Mouse (Mus musculus) left cerebral cortex, adult 11 months (tissue): ENCODE measurements around the gene Rhou.
A peak's percentile ranks its signal among the peaks of the same experiment; 100 is the strongest.
"Not testable (repeated sequence)": the region's sequence is repeated elsewhere in the genome, so short reads cannot be mapped to it uniquely, and the experiment has no call there.

ENCODE experiments used
- DNase-seq: peaks from one replicate; pipeline ENCODE4 v3.0.0; 2022; ENCODE audit warnings: low spot score

The Rhou gene

DNA sequence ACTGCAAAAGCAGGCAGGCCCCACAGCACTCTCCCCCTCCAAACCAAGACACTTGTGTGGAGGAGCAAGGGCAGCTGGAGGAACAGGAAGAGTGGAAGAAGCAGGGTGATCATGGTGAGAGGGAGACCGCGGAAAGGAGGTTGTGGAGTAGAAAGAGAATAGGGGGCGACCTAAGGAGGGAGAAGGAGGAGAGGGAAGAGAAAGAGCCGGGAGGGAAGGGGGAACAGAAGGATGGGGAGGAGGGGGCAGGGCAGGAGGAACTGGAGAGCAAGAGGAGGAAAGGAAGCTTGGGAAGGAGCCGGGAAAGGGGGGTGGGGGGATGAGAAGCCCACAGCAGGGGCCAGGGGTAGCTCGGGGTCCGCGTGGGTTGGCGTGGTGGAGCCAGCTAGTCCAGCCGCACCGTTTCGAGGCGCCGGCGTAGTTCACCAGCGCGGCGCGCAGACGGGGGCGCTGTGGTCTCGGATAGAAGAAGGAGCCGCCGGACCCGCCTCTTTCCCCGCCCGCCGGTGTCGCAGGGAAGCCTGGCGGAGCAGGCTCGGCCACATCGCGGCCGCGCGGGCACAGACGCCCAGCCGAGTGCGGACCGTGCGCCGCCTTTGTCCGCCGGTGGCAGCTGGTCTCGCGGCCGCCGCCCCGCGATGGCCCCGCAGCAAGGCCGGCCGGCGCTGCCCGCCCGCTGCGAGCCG is at the start of gene Rhou:
TSS of gene Rhou (plus strand) at position 622 of the 686 bp plus-strand sequence.
- DNase-seq = peak; percentile 82

DNA sequence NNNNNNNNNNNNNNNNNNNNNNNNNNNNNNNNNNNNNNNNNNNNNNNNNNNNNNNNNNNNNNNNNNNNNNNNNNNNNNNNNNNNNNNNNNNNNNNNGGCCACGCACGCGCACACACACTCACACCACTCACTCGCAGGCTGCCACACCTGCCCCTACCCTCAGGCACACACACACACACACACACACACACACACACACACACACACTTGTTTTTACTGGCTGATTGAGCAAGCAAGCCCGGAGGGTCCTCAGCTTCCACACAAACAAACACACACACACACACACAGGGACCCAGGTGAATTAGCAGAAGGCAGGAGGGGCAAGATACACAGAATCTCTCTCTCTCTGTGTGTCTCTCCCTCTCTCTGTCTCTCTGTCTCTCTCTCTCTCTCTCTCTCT is 41.1 kb upstream of the Rhou start:
- not testable (repeated sequence) for DNase-seq

DNA sequence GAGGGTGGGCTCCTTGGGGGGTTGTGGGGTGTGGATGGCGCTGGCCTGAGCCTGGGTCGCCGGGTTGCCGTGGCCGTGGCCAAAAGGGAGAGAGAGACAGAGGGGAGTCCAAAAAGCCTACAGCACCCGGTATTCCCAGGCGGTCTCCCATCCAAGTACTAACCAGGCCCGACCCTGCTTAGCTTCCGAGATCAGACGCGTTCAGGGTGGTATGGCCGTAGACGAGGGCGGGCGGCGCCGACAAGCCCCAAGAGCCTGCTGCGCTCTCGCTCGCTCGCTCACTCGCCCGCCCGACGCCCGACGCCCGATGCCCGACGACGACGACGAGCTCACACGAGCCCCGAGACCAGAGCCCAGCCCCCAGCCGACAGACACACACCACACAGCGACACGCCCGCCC is 30.2 kb upstream of the Rhou start:
- not testable (repeated sequence) for DNase-seq

DNA sequence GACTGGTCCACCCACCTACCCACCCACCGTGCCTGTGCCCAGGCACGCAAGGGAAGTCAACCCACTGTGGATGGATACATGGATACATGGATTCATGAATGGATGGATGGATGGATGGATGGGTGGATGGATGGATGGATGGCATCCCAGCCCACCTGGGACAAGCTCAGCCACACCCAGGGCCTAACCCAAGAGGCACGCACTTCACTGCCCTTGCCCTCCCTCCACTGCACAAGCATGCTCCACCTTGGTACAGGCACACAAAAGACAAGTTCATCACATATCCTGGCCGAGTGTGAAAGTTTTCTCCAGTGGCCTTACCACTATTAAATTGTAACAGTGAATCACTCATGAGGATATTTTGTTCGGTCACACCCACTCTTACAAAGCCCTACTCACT is 29.5 kb upstream of the Rhou start:
- no peak for DNase-seq

DNA sequence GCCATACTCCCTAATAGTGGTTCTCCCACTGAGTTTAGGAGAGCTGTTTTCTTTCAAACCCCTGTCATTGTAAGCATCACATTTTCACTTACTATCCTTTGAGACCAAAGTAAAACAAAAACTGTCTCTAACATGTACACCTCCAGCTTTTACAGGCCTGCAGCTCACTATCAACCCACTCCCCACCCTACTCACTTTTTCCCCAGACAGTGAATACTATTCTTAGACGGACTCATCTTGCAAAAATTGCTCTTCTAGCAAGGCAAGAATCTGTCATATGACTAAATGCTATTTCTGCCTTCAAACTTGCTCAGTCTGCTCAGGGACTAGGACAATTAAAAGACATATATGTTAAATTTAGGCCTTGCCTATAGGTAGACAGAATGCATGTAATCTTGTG is 29.0 kb upstream of the Rhou start:
- peak; percentile 32 for DNase-seq

DNA sequence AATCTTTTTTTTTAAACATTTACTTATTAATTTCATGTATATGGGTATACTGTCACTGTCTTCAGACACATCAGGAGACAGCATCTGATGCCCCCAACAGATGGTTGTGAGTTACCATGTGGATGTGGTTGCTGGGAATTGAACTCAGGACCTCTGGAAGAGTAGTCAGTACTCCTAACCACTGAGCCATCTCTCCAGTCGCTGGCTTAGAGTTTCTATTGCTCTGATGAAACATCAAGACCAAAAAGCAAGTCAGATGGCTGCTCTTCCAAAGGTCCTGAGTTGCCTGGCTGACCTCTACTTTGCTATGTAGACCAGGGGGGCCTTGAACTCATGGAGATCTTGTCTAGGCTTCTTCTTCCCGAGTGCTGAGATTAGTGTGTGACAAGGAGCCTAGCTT is 28.0 kb upstream of the Rhou start:
- DNase-seq = no peak

DNA sequence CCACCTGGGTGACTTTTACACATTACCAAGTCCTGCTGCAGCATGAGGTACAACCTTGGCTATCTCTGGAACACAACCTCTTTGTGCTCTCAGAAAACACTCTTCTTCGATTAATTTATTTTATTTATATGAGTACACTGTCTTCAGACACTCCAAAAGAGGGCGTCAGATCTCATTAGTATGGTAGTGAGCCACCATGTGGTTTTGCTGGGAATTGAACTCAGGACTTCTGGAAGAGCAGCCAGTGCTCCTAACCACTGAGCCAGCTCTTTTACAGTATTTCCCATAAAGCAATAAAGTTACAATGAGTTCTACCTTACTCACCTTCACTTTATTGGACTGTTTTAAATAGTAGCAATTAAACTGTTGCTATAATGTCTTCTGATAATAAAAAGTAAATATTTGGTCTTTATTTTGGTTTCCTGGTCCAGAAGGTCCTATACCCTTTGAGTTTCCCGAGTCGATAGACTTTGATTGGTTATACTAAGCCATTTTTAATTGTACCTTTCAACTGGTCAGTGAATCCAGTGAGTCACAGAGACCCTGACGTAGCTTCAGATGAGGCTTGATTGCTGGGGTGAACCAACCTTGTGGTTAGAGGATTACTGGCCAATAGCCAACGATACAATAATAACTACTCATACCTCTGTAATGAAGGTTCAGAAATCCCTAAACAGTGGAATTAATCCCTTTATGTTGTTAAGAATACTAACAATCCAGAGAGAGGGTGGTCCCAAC is 26.1 kb upstream of the Rhou start:
- DNase-seq = no peak

DNA sequence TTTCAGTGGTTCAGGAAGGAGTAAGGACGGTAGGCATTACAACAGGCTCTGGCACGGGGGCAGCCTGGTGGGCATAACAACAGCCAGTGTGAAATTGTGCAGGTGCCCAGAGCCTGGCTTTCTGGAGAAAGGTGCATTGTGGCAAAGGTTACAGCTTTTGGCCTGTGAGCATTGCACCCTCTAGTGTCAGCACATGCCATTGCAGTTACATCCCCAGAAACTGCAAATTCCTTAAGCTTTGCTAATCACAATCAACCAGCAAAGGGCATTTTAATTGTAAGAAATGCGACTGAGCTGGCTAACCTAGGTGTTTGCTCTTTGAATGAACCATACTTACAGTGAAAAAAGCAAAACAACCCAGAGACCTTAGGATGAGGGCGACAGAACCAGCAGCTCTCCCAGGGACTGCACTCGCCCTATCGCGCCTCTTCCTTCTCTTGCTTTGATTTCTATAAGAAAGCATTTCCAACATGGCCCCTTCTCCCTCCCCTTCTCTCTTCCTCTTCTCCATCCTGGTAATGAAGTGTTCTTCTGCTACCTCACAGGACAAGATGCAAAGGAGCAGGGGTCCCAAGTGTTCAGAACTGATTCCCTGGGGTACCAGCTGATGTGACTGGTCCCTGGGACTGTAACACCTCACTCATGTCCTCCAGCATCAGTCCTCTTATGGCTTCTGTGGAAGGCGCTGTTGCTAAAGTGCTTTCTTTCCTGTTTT is 25.3 kb upstream of the Rhou start:
- no peak for DNase-seq

DNA sequence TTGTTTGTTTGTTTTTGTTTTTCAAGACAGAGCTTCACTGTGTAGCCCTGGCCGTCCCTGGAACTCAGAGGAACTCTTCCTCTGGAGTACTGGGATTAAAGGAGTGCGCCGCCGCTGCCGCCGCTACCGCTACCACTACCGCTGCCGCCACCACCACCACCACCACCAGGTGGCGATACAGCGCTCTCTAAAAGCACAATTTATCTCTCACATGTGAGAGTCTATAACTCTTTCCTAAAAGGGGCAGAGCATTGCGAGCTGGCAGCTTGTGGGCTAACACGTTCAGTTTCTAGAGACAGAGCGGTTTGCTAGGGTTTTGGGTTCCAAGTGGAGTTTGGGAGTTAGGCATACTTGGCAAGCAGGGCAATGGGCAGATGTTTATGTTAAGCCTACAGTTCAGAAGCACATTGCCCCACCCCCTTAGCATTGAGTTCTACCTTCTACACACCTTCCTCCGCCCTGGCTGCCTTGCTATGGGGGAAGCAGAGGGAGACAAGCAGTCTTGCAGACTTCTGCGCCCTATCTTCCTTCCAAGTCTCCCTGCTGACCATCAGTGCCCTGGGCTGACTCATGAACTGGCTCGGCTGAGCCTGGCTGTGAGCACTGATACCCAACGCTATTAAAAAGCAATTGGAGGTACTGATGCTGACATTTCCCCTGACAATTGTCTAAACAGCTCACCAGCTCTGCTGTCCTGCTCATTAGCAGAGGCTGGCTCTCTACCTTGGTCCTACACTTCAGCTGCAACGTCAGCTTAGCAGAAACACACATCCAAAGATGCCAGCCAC is 24.6 kb upstream of the Rhou start:
- DNase-seq = peak; percentile 37

DNA sequence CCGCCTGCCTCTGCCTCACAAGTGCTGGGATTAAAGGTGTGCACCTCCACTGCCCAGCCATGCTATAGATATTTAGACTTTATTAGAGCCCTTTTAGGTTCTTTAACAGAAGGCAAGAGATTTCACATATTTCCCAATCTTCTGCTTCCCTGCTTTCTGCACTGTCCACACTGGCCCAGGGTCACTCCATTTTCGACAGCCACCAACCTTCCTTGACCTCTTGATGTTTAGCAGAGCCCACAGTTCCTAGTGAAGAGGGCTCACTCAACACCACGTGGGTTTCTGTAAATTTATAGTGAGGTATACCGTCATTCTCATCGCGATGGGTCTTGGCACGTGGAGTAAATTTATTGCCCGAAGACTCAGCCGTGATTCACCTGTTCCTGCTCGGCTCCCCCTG is 23.7 kb upstream of the Rhou start:
- DNase-seq = no peak

DNA sequence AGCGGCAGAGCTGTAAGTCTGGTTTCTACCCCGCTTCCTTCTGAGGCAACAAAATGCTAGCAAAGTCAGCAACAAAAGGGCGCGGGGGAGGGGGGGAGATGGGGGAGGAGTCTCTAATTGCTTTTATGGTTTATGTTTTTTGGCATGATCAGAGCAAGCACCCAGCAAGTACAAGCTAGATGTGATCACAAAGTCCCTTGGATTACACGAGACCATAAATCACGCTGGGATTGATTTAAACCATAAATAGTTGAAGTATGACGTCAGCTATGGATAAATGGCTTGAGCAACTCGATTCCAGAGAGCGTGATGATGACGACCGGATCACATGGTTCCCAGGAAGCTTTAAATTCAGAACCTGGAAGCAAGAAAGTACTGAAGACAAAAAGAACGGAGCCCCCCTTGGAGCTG is 22.9 kb upstream of the Rhou start:
- no peak for DNase-seq

DNA sequence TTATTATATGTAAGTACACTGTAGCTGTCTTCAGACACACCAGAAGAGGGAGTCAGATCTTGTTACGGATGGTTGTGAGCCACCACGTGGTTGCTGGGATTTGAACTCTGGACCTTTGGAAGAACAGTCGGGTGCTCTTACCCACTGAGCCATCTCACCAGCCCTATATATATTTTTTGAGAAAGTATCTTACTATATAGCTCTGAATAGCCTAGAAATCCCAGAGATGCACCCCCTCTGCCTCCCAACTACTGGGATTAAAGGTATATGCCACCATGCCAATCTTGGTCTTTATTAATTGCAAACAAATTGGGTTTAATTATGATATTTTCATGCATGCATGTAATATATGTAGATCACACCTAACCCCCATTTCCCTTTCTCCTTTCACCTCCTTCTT is 22.0 kb upstream of the Rhou start:
- DNase-seq = not testable (repeated sequence)

DNA sequence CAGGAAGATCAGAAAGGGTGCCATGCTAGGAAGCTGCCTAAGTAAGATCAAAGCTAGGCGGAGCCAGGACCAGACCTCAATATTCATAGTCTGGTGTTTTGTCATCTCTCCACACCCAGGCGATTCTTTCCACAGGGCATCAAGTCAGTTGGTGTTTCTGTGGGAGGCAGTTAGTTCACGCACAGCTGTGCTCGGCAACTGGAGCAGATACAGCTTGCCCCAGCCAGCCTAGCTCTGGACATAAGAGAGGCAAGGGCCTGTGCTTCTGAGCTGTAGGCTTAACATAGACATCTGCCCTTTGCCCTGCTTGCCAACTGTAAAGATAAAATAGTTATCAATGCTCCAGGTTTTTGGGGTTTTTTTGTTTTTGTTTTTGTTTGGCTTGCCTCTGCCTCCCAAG is 21.5 kb upstream of the Rhou start:
- DNase-seq = no peak

DNA sequence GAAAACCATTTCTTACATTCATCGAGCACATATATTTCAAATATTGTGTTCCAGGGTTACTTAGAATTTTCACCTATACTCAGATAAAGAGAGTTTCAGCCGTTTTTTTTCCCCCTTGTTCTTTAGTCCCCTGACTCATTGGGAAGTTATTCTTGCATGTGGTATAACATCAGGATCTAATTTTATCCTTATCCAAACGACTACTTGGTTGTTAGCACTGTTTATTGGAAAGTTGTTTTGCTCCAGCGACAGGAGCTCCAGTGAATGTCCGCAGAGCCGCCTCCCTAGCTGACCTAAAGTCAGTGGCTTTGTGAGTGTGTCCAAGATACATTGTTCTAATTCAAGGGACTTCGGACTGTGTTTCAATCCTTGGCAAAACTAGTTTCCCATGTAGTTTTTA is 19.9 kb upstream of the Rhou start:
- DNase-seq = no peak

DNA sequence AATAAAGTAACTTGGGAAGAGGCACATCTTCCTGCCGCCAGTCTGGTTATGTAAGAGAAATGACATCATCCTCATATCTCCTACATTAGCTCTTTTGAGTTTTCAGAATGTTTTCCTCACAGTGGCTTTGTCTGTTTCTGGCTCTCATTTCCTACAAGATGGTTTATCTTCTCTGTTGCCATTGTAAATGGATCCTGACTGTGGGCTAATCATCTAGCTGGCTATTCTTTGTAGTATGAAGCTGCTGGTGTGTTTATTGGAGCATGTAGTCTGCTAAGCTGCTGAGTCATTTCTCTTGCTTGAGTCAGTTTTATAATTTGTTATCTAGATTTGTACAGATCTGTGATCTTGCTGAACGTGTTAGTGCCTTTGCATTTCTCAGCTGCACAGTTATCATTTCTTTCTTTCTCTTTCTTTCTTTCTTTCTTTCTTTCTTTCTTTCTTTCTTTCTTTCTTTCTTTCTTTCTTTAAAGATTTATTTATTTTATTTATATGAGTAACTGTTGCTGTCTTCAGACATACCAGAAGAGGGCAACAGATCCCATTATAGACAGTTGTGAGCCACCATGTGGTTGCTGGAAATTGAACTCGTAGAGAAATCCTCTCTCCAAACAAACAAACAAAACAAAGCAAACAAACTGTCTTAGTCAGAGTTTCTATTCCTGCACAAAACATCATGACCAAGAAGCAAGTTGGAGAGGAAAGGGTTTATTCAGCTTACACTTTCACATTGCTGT is 19.2 kb upstream of the Rhou start:
- DNase-seq = no peak

DNA sequence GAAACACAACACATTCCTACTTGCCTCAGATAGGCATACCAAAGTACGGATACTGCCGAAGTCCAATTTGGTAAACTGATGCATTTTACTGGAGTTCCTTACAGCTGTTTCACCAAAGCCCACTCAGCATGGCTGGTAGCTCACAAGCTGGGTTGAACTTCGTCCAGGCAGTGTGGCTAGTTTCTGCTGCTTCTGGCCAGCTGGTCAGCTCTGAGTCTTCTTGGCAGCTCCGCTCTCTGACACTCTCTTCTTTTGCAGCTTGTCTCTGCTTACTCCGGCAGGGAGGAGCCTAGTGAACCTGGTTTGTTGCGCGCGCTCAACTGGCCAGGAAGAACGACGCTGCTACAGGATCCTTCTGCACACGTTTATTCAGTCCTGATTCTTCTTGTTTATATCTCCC is 18.1 kb upstream of the Rhou start:
- DNase-seq = no peak

DNA sequence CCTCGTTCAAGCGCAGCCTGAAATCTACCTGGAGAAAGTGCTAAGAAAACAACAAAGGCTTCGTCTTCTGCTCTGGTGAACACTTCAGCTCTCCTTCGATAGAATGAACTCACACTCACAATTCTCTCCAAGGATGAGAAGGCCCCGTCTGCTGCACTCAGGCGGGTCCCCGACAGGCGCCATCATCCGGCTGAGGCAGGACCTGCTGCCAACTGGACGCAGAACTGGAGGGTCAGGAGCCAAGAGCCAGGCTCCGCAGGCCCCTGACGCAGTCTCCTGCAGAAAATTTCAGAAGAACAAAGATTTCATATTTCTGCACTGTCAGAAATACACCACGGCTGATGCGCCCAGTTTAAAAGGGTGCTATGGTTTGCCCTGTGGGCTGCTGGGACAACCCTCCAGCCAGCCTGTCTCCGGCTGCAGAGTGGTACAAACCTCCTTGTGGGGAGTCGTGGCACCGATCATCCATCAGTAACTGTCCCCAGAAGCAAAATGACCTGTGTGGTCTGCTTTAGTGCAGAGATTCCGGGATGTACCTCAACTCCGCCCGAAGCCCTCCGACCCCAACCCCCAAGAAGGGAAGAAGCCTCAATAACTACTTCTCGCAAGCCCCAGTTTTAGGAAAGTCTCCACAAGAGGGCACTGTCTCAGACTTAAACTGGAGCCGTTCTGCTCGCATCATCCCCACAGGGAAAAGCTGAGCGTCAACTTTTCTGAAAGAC is 10.2 kb upstream of the Rhou start:
- DNase-seq = no peak

DNA sequence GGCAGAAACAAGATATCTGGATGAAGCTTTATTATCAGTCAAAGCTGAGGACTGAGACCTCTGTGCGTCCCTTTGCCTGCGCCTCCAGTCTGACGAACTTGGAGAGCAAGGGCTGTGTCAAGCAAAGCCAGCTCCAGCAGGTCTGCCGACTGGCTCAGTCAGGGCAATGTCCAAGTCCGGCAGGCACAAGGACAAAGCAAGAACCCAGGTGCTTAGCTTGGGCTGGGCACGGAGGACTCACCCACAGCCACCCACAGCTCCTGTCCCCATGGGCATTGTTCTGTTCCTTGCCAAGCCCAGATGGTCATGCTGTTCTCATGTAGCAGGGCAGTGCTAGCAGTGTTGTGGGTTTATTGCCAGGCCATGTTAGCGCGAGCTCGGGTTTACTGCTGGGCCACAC is 8.5 kb upstream of the Rhou start:
- DNase-seq = no peak

DNA sequence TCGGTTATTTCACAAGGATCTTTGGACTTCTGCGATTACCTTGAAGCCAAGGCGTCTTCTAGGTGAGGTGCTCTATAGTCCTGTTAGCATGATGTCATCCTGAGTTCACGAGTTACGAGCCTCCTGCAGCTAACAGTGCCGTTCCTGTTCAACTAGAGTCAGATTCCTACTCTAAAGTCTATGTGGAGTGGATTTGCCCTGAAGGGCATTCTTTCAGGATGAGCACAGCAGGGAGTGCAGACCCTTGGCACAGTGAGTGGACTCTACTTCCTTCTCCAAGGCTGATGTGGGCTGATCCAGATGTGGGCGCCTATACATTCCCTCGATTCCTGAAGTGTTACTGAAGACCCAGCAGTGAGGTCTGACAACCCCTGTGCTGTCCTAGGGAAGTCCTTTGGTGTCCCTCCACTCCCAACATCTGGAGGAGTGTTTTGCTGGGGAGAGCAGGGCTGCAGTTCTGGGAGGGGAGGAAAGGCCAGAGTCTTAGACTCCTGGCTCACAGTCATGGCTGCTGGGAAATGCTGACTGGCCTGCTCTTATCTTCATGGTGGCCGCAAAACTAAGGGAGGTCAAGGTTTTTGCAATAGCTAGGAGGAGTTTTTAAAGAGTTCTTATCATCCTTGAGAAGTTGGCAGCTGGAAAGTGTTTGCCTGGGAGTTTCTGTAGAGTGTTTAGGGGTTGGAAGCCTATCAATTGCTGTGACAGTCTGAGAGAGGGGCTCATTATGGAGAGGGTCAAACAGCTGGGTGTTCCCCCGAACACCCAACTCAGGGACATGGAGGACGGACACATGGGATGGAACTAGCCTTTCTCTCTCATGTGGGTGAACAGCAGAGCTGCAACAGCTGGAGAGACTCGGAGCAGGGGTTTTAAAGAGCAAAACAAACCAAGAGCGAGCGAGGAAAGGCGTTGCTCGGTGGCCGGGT is 5.2 kb upstream of the Rhou start:
- DNase-seq = no peak

DNA sequence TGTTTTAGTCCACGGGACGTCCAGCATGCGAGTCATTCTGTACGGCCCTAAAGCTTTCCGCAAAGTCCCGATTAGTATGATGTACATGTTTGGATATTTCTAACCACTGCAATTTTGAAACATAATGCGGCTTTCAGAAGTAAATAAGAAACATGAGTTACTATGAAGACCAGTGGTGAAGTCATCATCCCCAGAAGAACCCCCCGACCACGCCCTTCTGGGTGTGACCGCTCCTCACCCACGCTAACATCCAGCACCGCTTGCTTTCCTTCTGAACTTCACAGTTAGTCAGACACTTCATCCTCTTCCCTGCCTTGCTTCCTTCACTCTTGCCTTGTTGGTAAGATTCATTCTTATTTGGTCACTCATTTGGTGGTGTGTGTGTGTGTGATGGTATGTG is 4.2 kb upstream of the Rhou start:
- DNase-seq = no peak
